Mouse (Mus musculus) urinary bladder, postnatal 25 days (tissue): ENCODE measurements at regions not wholly inside any gene's neighbourhood (a gene's known extent, or its start where the extent isn't known, plus 50 kb on each side); places are given as distances from the start of the nearest gene placed in this dataset.
"Not testable (repeated sequence)": the region's sequence is repeated elsewhere in the genome, so short reads cannot be mapped to it uniquely, and the experiment has no call there.

Experiments used
- DNase-seq: peaks from one replicate; pipeline ENCODE4 v3.0.0; 2022; ENCODE audit warnings: low spot score

- DNase-seq = no peak
Observed at GRCm38 (mm10) chr8:34703351-34703750, 591.8 kb upstream of the Gm10131 start.

GRCm38 (mm10) chr8:34702806-34703205 is 591.3 kb upstream of the Gm10131 start:
- no peak for DNase-seq

GRCm38 (mm10) chr8:34699015-34699414 is 587.5 kb upstream of the Gm10131 start:
- no peak for DNase-seq

GRCm38 (mm10) chr8:34696365-34696764 is 584.8 kb upstream of the Gm10131 start:
- DNase-seq = no peak

- DNase-seq = no peak
Observed at GRCm38 (mm10) chr8:34692606-34693005, 581.1 kb upstream of the Gm10131 start.

- DNase-seq = no peak
Observed at GRCm38 (mm10) chr8:34691776-34692175, 580.2 kb upstream of the Gm10131 start.

- no peak for DNase-seq
Observed at GRCm38 (mm10) chr8:34689825-34690493, 578.4 kb upstream of the Gm10131 start.

- no peak for DNase-seq
Observed at GRCm38 (mm10) chr8:34689049-34689824, 577.7 kb upstream of the Gm10131 start.

- DNase-seq = no peak
Observed at GRCm38 (mm10) chr8:34688396-34689048, 577.0 kb upstream of the Gm10131 start.

- DNase-seq = no peak
Observed at GRCm38 (mm10) chr8:34686371-34686770, 574.8 kb upstream of the Gm10131 start.

GRCm38 (mm10) chr8:34684683-34685082 is 573.1 kb upstream of the Gm10131 start:
- no peak for DNase-seq

- no peak for DNase-seq
Observed at GRCm38 (mm10) chr8:34683173-34683572, 571.6 kb upstream of the Gm10131 start.

- DNase-seq = no peak
Observed at GRCm38 (mm10) chr8:34682221-34682620, 570.7 kb upstream of the Gm10131 start.

- DNase-seq = no peak
Observed at GRCm38 (mm10) chr8:34679565-34680291, 568.2 kb upstream of the Gm10131 start.

- DNase-seq = no peak
Observed at GRCm38 (mm10) chr8:34678879-34679278, 567.3 kb upstream of the Gm10131 start.

- no peak for DNase-seq
Observed at GRCm38 (mm10) chr8:34671716-34672115, 560.2 kb upstream of the Gm10131 start.

- no peak for DNase-seq
Observed at GRCm38 (mm10) chr8:34670930-34671715, 559.6 kb upstream of the Gm10131 start.

- no peak for DNase-seq
Observed at GRCm38 (mm10) chr8:34669146-34669545, 557.6 kb upstream of the Gm10131 start.

- DNase-seq = no peak
Observed at GRCm38 (mm10) chr8:34664429-34664828, 552.9 kb upstream of the Gm10131 start.

GRCm38 (mm10) chr8:34662532-34662931 is 551.0 kb upstream of the Gm10131 start:
- no peak for DNase-seq

- no peak for DNase-seq
Observed at GRCm38 (mm10) chr8:34651750-34652149, 540.2 kb upstream of the Gm10131 start.

- not testable (repeated sequence) for DNase-seq
Observed at GRCm38 (mm10) chr8:34628221-34628620, 516.7 kb upstream of the Gm10131 start.
